9 mouse cellular contexts compared by ENCODE assay signal in the genomic region with DNA sequence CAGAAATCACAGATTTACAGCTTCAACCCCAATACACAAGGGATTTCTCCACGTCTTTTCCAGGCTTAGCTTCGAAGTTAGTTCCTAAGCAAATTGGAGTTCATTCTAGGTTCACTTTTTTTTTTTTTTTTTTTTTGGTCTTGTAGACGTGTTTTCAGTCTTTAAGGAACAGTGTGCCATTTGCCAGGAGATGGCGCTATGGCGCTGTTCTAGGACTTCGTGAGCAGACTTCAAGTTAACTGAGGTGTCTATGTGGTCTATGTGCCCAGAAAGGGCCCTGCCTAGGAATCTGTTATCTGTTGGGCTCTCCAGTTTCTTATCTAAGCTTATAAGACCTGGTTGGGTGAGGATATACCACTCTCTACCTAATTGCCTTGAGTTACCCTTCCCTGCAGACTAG. TPM values are rescaled to one million over a fixed set of nuclear protein-coding genes. Genes with fewer than 3 reads are reported as not detected.
DNase-seq lines count a peak whose midpoint lies in the region; ATAC-seq and TF ChIP-seq lines count a peak whose summit lies in the region.
"Had no signal": no experiment of that assay in that cellular context is flagged by ENCODE, and none has a peak within 500 bp of the region (broad histone marks: within the 10 kb centered on the region; RNA-seq: fewer than 3 reads in every experiment).

No protein-coding gene starts in this region.

- H3K9me3 ChIP-seq in neural tube, embryonic 15.5 days (replicated peaks): no peaks in the 10 kb centered on the region
- no peaks in the 10 kb centered on the region for H3K9me3 ChIP-seq in hindbrain, postnatal 0 days (ENCODE audit: low read length)
- H3K9me3 ChIP-seq in limb, embryonic 14.5 days (ENCODE audit: control insufficient read depth, low read length): no peaks in the 10 kb centered on the region
- H3K9me3 ChIP-seq: limb, embryonic 12.5 days had no signal

- no peaks in the 10 kb centered on the region for H3K4me1 ChIP-seq in neural tube, embryonic 15.5 days
- no peaks in the 10 kb centered on the region for H3K4me1 ChIP-seq in hindbrain, postnatal 0 days (ENCODE audit: insufficient read depth, low read length)
- H3K4me1 ChIP-seq in limb, embryonic 14.5 days (ENCODE audit: control insufficient read depth, insufficient read depth, low read length): no peaks in the 10 kb centered on the region
- H3K4me1 ChIP-seq: limb, embryonic 12.5 days had no signal

- H3K9ac ChIP-seq in neural tube, embryonic 15.5 days (replicated peaks): no peak overlapping the region
- H3K9ac ChIP-seq in hindbrain, postnatal 0 days (replicated peaks; ENCODE audit: low read length): no peak overlapping the region
- H3K9ac ChIP-seq in limb, embryonic 14.5 days (ENCODE audit: low read depth, low read length, severe bottlenecking): no peak overlapping the region
- H3K9ac ChIP-seq: limb, embryonic 12.5 days had no signal

- peak; percentile 77 for DNase-seq in CD4-positive, CD25-positive, alpha-beta regulatory T cell, adult 2 months (ENCODE audit: low read depth, low spot score)
- peak; percentile 77 for DNase-seq in neural tube, embryonic 10.5 days (ENCODE audit: extremely low spot score, low spot score)
- DNase-seq in cerebellum, postnatal 25 days: peak; percentile 34 to 72
- peak; percentile 90 for DNase-seq in hindbrain, postnatal 0 days (ENCODE audit: low spot score)
- DNase-seq in limb, embryonic 14.5 days (ENCODE audit: low spot score): peak; percentile 67
- DNase-seq in right cerebral cortex, postnatal 36 days (ENCODE audit: low spot score in 2 of 2): peak; percentile 50 to 62

- H3K36me3 ChIP-seq in neural tube, embryonic 15.5 days: no peaks in the 10 kb centered on the region
- H3K36me3 ChIP-seq in hindbrain, postnatal 0 days (ENCODE audit: insufficient read depth, low read length): no peaks in the 10 kb centered on the region
- H3K36me3 ChIP-seq in limb, embryonic 14.5 days (ENCODE audit: control insufficient read depth, insufficient read depth, low read length): no peaks in the 10 kb centered on the region
- H3K36me3 ChIP-seq: limb, embryonic 12.5 days had no signal

- peaks cover 19% of the 10 kb centered on the region; the same call in 1 of the 2 replicates for H3K27me3 ChIP-seq in neural tube, embryonic 15.5 days (replicated peaks)
- no peaks in the 10 kb centered on the region for H3K27me3 ChIP-seq in hindbrain, postnatal 0 days (ENCODE audit: insufficient read depth, low read length)
- 0 out of 2 replicates have a peak, but pooled peaks cover 3% of the 10 kb centered on the region for H3K27me3 ChIP-seq in limb, embryonic 14.5 days (ENCODE audit: control insufficient read depth, insufficient read depth, low read length)

- no peak overlapping the region for H3K27ac ChIP-seq in neural tube, embryonic 15.5 days (replicated peaks)
- no peak overlapping the region for H3K27ac ChIP-seq in hindbrain, postnatal 0 days
- no peak overlapping the region for H3K27ac ChIP-seq in limb, embryonic 14.5 days (replicated peaks; ENCODE audit: low read depth, low read length)
- H3K27ac ChIP-seq: limb, embryonic 12.5 days had no signal

- no peak overlapping the region for H3K4me2 ChIP-seq in neural tube, embryonic 15.5 days
- H3K4me2 ChIP-seq in hindbrain, postnatal 0 days (ENCODE audit: low read depth, low read length): no peak overlapping the region
- H3K4me2 ChIP-seq in limb, embryonic 14.5 days (replicated peaks; ENCODE audit: low read depth, low read length, severe bottlenecking): no peak overlapping the region
- H3K4me2 ChIP-seq: limb, embryonic 12.5 days had no signal

- no peak overlapping the region for H3K4me3 ChIP-seq in neural tube, embryonic 15.5 days (replicated peaks)
- H3K4me3 ChIP-seq in hindbrain, postnatal 0 days (ENCODE audit: low read length): no peak overlapping the region
- H3K4me3 ChIP-seq in limb, embryonic 14.5 days (replicated peaks; ENCODE audit: low read length): no peak overlapping the region
- H3K4me3 ChIP-seq: limb, embryonic 12.5 days had no signal

- peak; percentile 75 for TF ChIP-seq CTCF in hindbrain, postnatal 0 days (IDR thresholded peaks at IDR 0.05; ENCODE audit: low read depth)

- ATAC-seq in CD4-positive, CD25-positive, alpha-beta regulatory T cell, adult 4 months: no peak
- ATAC-seq in neural tube, embryonic 15.5 days (ENCODE audit: low FRiP score): no peak
- ATAC-seq in hindbrain, postnatal 0 days: 0 out of 2 replicates have a peak, but pooled peaks have one; percentile 47
- ATAC-seq in limb, embryonic 14.5 days (ENCODE audit: low FRiP score, low read depth): no peak

- WGBS in neural tube, embryonic 15.5 days: 3% methylated on average over 6 of the region's 6 CpGs
- WGBS in hindbrain, postnatal 0 days: 5% methylated on average over 6 of the region's 6 CpGs
- WGBS in limb, embryonic 14.5 days: 2% methylated on average over 6 of the region's 6 CpGs

- TF ChIP-seq POLR2A in limb, embryonic 14.5 days (IDR thresholded peaks at IDR 0.05; ENCODE audit: borderline replicate concordance, extremely low read depth, insufficient read depth, insufficient read length): no peak

RNA-seq across cellular contexts. Expression of a gene that starts 8.6 kb away (rescaled TPM):
- not detected for polyA plus RNA-seq in CD4-positive, CD25-positive, alpha-beta regulatory T cell, adult 4 months (2017; shearing (Covaris generic))
- 5.7 and 6.4 TPM in 2 replicates for polyA plus RNA-seq in neural tube, embryonic 15.5 days (2015; fragmentation: Nextera tagmentation; extraction: Ambion mirVana)
- 5.9 and 11.2 TPM in 2 replicates for total RNA-seq in hindbrain, postnatal 0 days (2014; rRNA removed)
- 6.7 and 7.4 TPM in 2 replicates for polyA plus RNA-seq in hindbrain, postnatal 0 days (2015; fragmentation: Nextera tagmentation; extraction: Ambion mirVana)
- 39.9 and 42.8 TPM in 2 replicates for polyA plus RNA-seq in limb, embryonic 14.5 days (2012; rRNA removed)
- 51.8 and 54.3 TPM in 2 replicates for polyA plus RNA-seq in limb, embryonic 14.5 days (2014; fragmentation: Nextera tagmentation; extraction: Ambion mirVana)

RNA-seq across cellular contexts. Expression of a gene that starts 14.1 kb away (rescaled TPM):
- not detected for polyA plus RNA-seq in CD4-positive, CD25-positive, alpha-beta regulatory T cell, adult 4 months (2017; shearing (Covaris generic))
- 0.17 and 0.40 TPM in 2 replicates for polyA plus RNA-seq in neural tube, embryonic 15.5 days (2015; fragmentation: Nextera tagmentation; extraction: Ambion mirVana)
- not detected in 2 replicates for total RNA-seq in hindbrain, postnatal 0 days (2014; rRNA removed)
- not detected in 2 replicates for polyA plus RNA-seq in hindbrain, postnatal 0 days (2015; fragmentation: Nextera tagmentation; extraction: Ambion mirVana)
- 4.3 and 5.1 TPM in 2 replicates for polyA plus RNA-seq in limb, embryonic 14.5 days (2012; rRNA removed)
- polyA plus RNA-seq in limb, embryonic 14.5 days (2014; fragmentation: Nextera tagmentation; extraction: Ambion mirVana): 1.4 and 2.5 TPM in 2 replicates

RNA-seq across cellular contexts. Expression of a gene that starts 28.2 kb away (rescaled TPM):
- under 1 TPM; 0.13 to 0.48 TPM for polyA plus RNA-seq in CD4-positive, CD25-positive, alpha-beta regulatory T cell, adult 4 months (2017; shearing (Covaris generic))
- 0.09 and 0.20 TPM in 2 replicates for polyA plus RNA-seq in neural tube, embryonic 15.5 days (2015; fragmentation: Nextera tagmentation; extraction: Ambion mirVana)
- 1.8 and 2.7 TPM in 2 replicates for total RNA-seq in hindbrain, postnatal 0 days (2014; rRNA removed)
- 0.48 and 0.68 TPM in 2 replicates for polyA plus RNA-seq in hindbrain, postnatal 0 days (2015; fragmentation: Nextera tagmentation; extraction: Ambion mirVana)
- 3.8 and 4.7 TPM in 2 replicates for polyA plus RNA-seq in limb, embryonic 14.5 days (2012; rRNA removed)
- 8.3 and 9.3 TPM in 2 replicates for polyA plus RNA-seq in limb, embryonic 14.5 days (2014; fragmentation: Nextera tagmentation; extraction: Ambion mirVana)

RNA-seq across cellular contexts. Expression of a gene that starts 49.7 kb away (rescaled TPM):
- not detected for polyA plus RNA-seq in CD4-positive, CD25-positive, alpha-beta regulatory T cell, adult 4 months (2017; shearing (Covaris generic))
- 2.9 and 3.2 TPM in 2 replicates for polyA plus RNA-seq in neural tube, embryonic 15.5 days (2015; fragmentation: Nextera tagmentation; extraction: Ambion mirVana)
- total RNA-seq in hindbrain, postnatal 0 days (2014; rRNA removed): 0.79 and 2.8 TPM in 2 replicates
- polyA plus RNA-seq in hindbrain, postnatal 0 days (2015; fragmentation: Nextera tagmentation; extraction: Ambion mirVana): 3.0 and 3.2 TPM in 2 replicates
- polyA plus RNA-seq in limb, embryonic 14.5 days (2012; rRNA removed): 16.1 TPM in 2 replicates
- polyA plus RNA-seq in limb, embryonic 14.5 days (2014; fragmentation: Nextera tagmentation; extraction: Ambion mirVana): 11.6 and 12.2 TPM in 2 replicates
